Mouse (Mus musculus): ENCODE measurements around the gene Pfpl.

GRCm38 (mm10) chr19:12473201-12473641, 45.5 kb downstream of the Pfpl start:
- TF ChIP-seq CTCF (IDR thresholded peaks at IDR 0.05; ENCODE audit: extremely low read depth, insufficient read depth, low read length) (no peak), POLR2A (IDR thresholded peaks at IDR 0.05; ENCODE audit: extremely low read depth, insufficient read depth, low read length) (no peak)

Measured in cortical plate, adult 2 months (tissue).